Mouse (Mus musculus): Measurements from ENCODE around the gene Nhlrc3. TPM values are rescaled to one million over a fixed set of nuclear protein-coding genes. Genes with fewer than 3 reads are reported as not detected.
A peak's percentile ranks its signal among the peaks of the same experiment; 100 is the strongest.

Gene Nhlrc3
- polyA plus RNA-seq (2016; fragmentation: Nextera tagmentation; extraction: Ambion mirVana): 9.8 and 10.3 TPM in 2 replicates

DNA sequence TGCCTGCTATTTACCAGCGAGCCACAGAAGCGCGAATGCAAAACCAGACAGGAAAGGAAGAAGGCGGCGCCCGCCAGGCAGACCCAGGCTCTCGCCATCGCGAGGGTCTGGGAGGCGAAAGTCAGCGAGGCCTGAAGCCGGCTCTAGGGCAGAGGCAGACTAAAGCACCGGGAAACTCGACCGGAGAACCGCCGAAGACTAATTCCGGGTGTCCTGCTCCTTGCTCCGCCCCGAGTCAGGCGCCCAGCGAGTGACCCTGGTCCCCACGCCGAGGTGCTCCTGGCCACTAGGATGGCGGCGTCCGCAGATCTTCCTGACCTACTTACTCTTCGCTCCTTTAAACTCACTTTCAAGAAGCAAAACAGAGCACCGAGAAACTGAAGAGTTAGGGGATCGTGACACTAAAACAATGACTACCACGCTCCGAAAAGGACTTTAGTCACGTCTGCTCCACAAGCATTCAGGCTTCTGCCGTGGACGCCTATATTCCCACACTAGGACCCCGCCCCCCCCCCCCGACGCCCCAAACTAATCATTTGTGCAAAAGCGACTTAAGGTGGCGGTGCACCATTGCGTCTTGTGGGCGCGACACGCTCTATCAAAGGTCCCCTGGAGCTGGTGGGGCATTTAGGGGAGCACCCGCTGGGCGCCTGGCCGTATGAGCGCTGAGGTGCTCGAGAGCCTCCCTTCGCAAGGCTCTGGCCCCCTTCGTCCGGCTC, at the start of gene Nhlrc3, which contains the start of gene Proser1:
Gene Nhlrc3, minus strand, starts transcription at position 287 of the 719 bp plus-strand sequence.
Gene Proser1, plus strand, starts transcription at position 621 of the 719 bp plus-strand sequence.
- peak; percentile 89 for DNase-seq (ENCODE audit: extremely low spot score, low spot score)
- Histone ChIP-seq H3K27ac (peak within 1 kb of the TSS; percentile 97), H3K4me3 (peak within 1 kb of the TSS; percentile 93), H3K36me3 (replicated peaks) (peaks cover 36% of the 10 kb centered on the region), H3K27me3 (ENCODE audit: poor library complexity, severe bottlenecking) (no peaks in the 10 kb centered on the region), H3K9me3 (no peaks in the 10 kb centered on the region), H3K4me1 (peaks cover 42% of the 10 kb centered on the region)
- under 1% methylated on average over 52 of the region's 52 CpGs for WGBS

GRCm38 (mm10) chr3:53502428-53502827, 39.3 kb upstream of the Nhlrc3 start:
- Histone ChIP-seq H3K4me3 (no peak overlapping the region), H3K27ac (no peak overlapping the region), H3K27me3 (ENCODE audit: poor library complexity, severe bottlenecking) (no peaks in the 10 kb centered on the region), H3K9me3 (no peaks in the 10 kb centered on the region), H3K4me1 (0 out of 2 replicates have a peak, but pooled peaks cover 3% of the 10 kb centered on the region), H3K36me3 (replicated peaks) (no peaks in the 10 kb centered on the region)
- DNase-seq (ENCODE audit: extremely low spot score, low spot score): no peak
- WGBS: 83% methylated on average over 6 of the region's 6 CpGs

DNA sequence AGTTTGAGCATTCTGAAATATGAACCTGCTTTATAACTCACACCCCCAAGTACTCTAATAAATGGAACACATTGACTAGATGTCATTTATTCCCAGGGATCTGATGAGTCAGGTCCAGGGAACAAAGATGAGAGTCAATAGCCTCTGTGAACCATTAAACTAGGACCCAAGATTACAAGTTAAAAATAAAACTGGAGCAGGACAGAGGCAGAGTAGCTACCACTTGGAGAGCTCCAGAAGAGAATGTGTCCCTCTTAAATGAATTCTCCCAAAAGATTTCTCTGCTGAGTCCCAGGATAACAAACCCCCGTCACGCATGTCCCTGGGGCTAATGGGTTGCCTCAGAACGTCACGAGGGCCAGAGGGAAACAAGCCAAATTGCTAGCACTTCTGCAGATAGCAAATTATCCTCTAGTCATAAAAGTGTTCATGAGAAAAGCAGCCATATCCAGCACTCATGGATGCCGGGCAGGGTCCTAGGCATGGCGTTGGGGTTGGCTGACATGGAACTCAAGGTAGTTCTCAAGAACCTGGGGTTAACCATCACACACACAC, 35.3 kb upstream of the Nhlrc3 start:
- WGBS: 93% methylated on average over 6 of the region's 6 CpGs
- no peak for DNase-seq (ENCODE audit: extremely low spot score, low spot score)
- no peak overlapping the region for H3K27ac ChIP-seq
- H3K36me3 ChIP-seq (replicated peaks): no peaks in the 10 kb centered on the region
- H3K4me3 ChIP-seq: no peak overlapping the region
- H3K27me3 ChIP-seq (ENCODE audit: poor library complexity, severe bottlenecking): no peaks in the 10 kb centered on the region
- H3K4me1 ChIP-seq: 0 out of 2 replicates have a peak, but pooled peaks cover 3% of the 10 kb centered on the region
- H3K9me3 ChIP-seq: no peaks in the 10 kb centered on the region

DNA sequence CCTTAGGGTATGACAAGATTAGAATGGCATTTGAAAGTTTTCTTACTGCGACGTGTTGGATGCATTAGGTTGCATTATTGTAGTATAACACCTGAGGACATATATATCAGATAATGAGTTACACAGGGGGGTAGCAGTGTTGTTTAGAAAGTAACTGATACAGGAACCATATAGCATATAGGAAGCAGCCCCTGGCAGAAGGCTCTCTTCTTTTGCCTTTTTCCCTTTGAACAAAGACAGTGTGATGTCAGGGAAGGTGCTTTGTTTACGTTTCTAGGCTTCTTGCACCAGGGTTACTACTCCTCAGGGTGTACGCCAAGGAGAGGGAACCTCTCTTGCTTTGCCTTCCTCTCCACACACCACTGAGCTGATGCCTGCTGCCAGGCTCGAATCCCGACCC, 25.2 kb upstream of the Nhlrc3 start, which contains the start of gene Stoml3:
Gene Stoml3, plus strand, starts transcription at position 301 of the 400 bp plus-strand sequence.
- Histone ChIP-seq H3K27me3 (ENCODE audit: poor library complexity, severe bottlenecking) (no peaks in the 10 kb centered on the region), H3K4me1 (peaks cover 4% of the 10 kb centered on the region; the same call in 1 of the 2 replicates), H3K4me3 (no peak within 1 kb of the TSS), H3K36me3 (replicated peaks) (peaks cover 5% of the 10 kb centered on the region; the same call in 1 of the 2 replicates), H3K9me3 (no peaks in the 10 kb centered on the region), H3K27ac (no peak within 1 kb of the TSS)
- DNase-seq (ENCODE audit: extremely low spot score, low spot score): no peak
- 82% methylated on average over 6 of the region's 6 CpGs for WGBS

- no peak overlapping the region for H3K4me3 ChIP-seq
- peaks cover 13% of the 10 kb centered on the region for H3K36me3 ChIP-seq (replicated peaks)
- H3K4me1 ChIP-seq: peaks cover 4% of the 10 kb centered on the region; the same call in 1 of the 2 replicates
- H3K9me3 ChIP-seq: no peaks in the 10 kb centered on the region
- no peak for DNase-seq (ENCODE audit: extremely low spot score, low spot score)
- no peaks in the 10 kb centered on the region for H3K27me3 ChIP-seq (ENCODE audit: poor library complexity, severe bottlenecking)
- H3K27ac ChIP-seq: no peak overlapping the region
- 77% methylated on average over 9 of the region's 9 CpGs for WGBS
Measured at GRCm38 (mm10) chr3:53486996-53487576, 24.0 kb upstream of the Nhlrc3 start.

GRCm38 (mm10) chr3:53486561-53486960, 23.4 kb upstream of the Nhlrc3 start:
- H3K36me3 ChIP-seq (replicated peaks): peaks cover 18% of the 10 kb centered on the region
- 85% methylated on average over 10 of the region's 10 CpGs for WGBS
- no peaks in the 10 kb centered on the region for H3K9me3 ChIP-seq
- no peaks in the 10 kb centered on the region for H3K27me3 ChIP-seq (ENCODE audit: poor library complexity, severe bottlenecking)
- H3K4me1 ChIP-seq: peaks cover 4% of the 10 kb centered on the region; the same call in 1 of the 2 replicates
- no peak for DNase-seq (ENCODE audit: extremely low spot score, low spot score)
- no peak overlapping the region for H3K27ac ChIP-seq
- no peak overlapping the region for H3K4me3 ChIP-seq

GRCm38 (mm10) chr3:53483414-53484059, 20.4 kb upstream of the Nhlrc3 start:
- no peak overlapping the region for H3K4me3 ChIP-seq
- WGBS: 92% methylated on average over 8 of the region's 8 CpGs
- no peaks in the 10 kb centered on the region for H3K27me3 ChIP-seq (ENCODE audit: poor library complexity, severe bottlenecking)
- no peak overlapping the region for H3K27ac ChIP-seq
- no peaks in the 10 kb centered on the region for H3K9me3 ChIP-seq
- H3K4me1 ChIP-seq: peaks cover 4% of the 10 kb centered on the region; the same call in 1 of the 2 replicates
- peaks cover 49% of the 10 kb centered on the region for H3K36me3 ChIP-seq (replicated peaks)
- no peak for DNase-seq (ENCODE audit: extremely low spot score, low spot score)

DNA sequence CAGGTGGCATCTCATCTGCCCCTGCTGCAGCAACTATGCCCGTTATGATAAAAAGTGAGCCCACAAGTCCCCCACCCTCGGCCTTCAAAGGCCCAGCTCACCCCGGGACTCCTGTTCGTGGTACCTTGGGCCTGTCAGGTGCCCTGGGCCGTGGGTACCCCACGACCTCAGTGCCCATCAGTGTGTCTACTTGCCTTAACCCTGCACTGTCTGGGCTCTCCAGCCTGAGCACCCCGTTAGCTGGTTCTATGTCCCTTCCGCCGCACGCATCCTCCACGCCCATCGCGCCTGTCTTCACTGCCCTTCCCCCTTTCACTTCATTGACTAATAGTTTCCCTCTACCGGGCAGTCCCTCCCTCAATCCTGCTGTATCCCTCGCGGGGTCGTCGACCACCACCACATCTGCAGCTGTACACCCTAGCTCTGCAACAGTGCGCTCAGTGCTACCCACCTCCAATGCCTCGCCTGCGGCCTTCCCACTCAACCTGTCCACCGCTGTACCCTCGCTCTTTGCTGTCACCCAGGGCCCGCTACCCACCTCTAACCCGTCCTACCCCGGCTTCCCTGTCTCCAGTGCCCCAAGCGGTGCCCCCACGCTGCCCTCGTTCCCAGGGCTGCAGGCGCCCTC, 15.4 kb upstream of the Nhlrc3 start:
- Histone ChIP-seq H3K27me3 (ENCODE audit: poor library complexity, severe bottlenecking) (no peaks in the 10 kb centered on the region), H3K4me1 (no peaks in the 10 kb centered on the region), H3K36me3 (replicated peaks) (peaks cover 94% of the 10 kb centered on the region), H3K4me3 (no peak overlapping the region), H3K27ac (no peak overlapping the region), H3K9me3 (no peaks in the 10 kb centered on the region)
- no peak for DNase-seq (ENCODE audit: extremely low spot score, low spot score)
- WGBS: 96% methylated on average over 30 of the region's 30 CpGs

DNA sequence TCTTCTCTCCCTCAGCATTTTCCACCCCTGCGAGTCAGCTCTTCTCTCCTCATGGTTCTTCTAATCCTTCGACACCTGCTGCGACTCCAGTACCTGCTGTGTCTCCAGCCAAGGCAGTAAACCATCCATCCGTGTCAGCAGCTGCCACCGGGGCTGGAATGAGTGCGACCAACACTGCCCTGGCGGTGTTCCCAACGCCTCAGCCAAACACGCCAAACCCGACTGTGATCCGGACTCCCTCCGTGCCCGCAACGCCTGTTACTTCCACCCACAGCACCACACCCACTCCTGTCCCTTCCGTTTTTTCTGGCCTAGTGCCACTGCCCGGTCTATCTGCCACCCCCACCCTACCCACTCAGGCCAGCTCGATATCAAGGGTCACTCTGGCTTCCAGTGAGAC, 14.3 kb upstream of the Nhlrc3 start:
- Histone ChIP-seq H3K4me3 (no peak overlapping the region), H3K9me3 (no peaks in the 10 kb centered on the region), H3K36me3 (replicated peaks) (peaks cover 98% of the 10 kb centered on the region), H3K27ac (no peak overlapping the region), H3K4me1 (no peaks in the 10 kb centered on the region), H3K27me3 (ENCODE audit: poor library complexity, severe bottlenecking) (no peaks in the 10 kb centered on the region)
- WGBS: 95% methylated on average over 17 of the region's 17 CpGs
- no peak for DNase-seq (ENCODE audit: extremely low spot score, low spot score)

DNA sequence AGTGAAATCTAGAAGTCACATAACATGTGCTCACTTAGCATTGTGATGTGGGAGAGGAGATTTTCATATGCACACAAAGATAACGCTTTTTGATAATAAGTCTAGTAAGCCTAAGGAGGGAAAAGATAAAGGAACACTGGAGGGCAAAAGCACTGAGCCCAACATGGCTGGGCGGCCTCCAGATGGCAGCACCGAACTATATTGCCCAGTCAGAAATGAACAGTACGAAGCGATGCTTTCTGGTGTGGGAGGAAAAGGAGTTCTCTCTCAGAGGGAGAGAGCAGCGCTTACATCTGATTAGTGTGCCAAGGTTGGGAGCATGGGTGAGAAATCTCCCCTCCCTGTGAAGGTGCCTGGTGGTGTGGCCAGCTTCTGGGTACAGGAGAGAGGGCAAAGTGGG, 12.8 kb upstream of the Nhlrc3 start:
- peaks cover 98% of the 10 kb centered on the region for H3K36me3 ChIP-seq (replicated peaks)
- WGBS: 72% methylated on average over 6 of the region's 6 CpGs
- H3K27ac ChIP-seq: no peak overlapping the region
- no peaks in the 10 kb centered on the region for H3K4me1 ChIP-seq
- no peak for DNase-seq (ENCODE audit: extremely low spot score, low spot score)
- no peak overlapping the region for H3K4me3 ChIP-seq
- H3K9me3 ChIP-seq: no peaks in the 10 kb centered on the region
- no peaks in the 10 kb centered on the region for H3K27me3 ChIP-seq (ENCODE audit: poor library complexity, severe bottlenecking)

- whole genome bisulfite sequencing: 84% methylated on average over 4 of the region's 4 CpGs
- Histone ChIP-seq H3K4me1 (no peaks in the 10 kb centered on the region), H3K27ac (no peak overlapping the region), H3K36me3 (replicated peaks) (peaks cover 98% of the 10 kb centered on the region), H3K27me3 (ENCODE audit: poor library complexity, severe bottlenecking) (no peaks in the 10 kb centered on the region), H3K4me3 (no peak overlapping the region), H3K9me3 (no peaks in the 10 kb centered on the region)
- DNase-seq (ENCODE audit: extremely low spot score, low spot score): no peak
Measured at GRCm38 (mm10) chr3:53474179-53474578, 11.0 kb upstream of the Nhlrc3 start.

DNA sequence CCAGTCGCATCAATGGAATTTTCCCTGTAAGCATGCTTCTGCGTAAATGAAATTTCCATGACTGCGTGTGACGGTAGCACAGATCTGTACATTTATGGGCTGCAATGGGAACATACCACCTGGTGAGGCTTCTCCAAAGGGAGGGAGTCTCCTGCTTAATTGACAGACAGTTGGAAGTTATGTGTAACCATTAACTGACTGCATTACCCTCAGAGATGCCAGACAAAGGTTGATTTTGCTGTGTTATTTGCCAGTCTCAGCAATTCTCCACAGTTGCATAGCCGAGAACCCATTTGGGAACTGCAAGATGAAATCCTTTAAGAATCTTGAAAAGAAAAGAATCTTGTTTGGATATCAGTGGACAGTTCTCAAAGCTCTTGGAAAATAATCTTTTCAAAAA, 8.9 kb upstream of the Nhlrc3 start:
- Histone ChIP-seq H3K9me3 (no peaks in the 10 kb centered on the region), H3K4me1 (0 out of 2 replicates have a peak, but pooled peaks cover 6% of the 10 kb centered on the region), H3K36me3 (replicated peaks) (peaks cover 94% of the 10 kb centered on the region), H3K4me3 (no peak overlapping the region), H3K27me3 (ENCODE audit: poor library complexity, severe bottlenecking) (no peaks in the 10 kb centered on the region), H3K27ac (no peak overlapping the region)
- WGBS: 95% methylated on average over 5 of the region's 5 CpGs
- no peak for DNase-seq (ENCODE audit: extremely low spot score, low spot score)
